Mouse (Mus musculus): ENCODE data around the gene Mpped2. TPM values are rescaled to one million over a fixed set of nuclear protein-coding genes. Genes with fewer than 3 reads are reported as not detected.

The Mpped2 gene
- total and polyA plus RNA-seq, 3 experiments: not detected

DNA sequence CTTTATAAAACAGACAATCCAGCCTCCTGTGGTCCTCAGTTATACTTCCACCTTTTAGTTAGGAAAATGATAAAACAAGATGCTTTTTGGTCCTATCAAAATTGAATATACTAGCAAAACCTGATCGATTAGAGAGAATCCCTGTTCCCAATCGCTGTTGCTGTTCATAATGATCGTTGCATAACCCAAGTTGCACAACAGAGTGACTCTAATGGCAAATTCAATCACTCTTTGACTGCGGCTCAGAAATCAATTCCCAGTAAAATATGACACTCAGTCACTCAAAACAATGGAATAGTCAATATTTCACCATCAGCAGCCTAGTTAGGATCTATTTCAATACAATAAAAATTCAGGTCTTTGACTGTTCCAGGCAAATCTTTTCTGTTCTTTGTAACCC, 39.8 kb upstream of the Mpped2 start:
- H3K4me1 ChIP-seq (ENCODE audit: control insufficient read depth in 1 of 2, insufficient read depth in 2 of 2): no peaks in the 10 kb centered on the region
- H3K27ac ChIP-seq (ENCODE audit: insufficient read depth, low read depth): no peak overlapping the region
- in situ Hi-C loops (cut with MboI; ENCODE audit: low pct_ligation_motif_present, low pct_unique_long_range_greater_than_20kb, low sequenced_read_pairs) (no loop called here), dilution Hi-C loops (cut with MboI; ENCODE audit: extremely low pct_ligation_motif_present, extremely low pct_unique_long_range_greater_than_20kb, low sequenced_read_pairs) (no loop called here)
- no peak overlapping the region for H3K4me3 ChIP-seq (replicated peaks in 1 of 3; ENCODE audit: low read depth in 2 of 3, low read length in 2 of 3, poor library complexity in 1 of 3)
- no peak overlapping the region for H3K4me2 ChIP-seq (ENCODE audit: insufficient read depth, low read depth, poor library complexity, severe bottlenecking)
- no peak overlapping the region for H3K9ac ChIP-seq (ENCODE audit: insufficient read depth, low read depth)
- TF ChIP-seq EP300 (IDR thresholded peaks at IDR 0.05; ENCODE audit: low read length) (no peak), MYC (IDR thresholded peaks at IDR 0.05; ENCODE audit: low read depth, low read length) (no peak), RAD21 (IDR thresholded peaks at IDR 0.05; ENCODE audit: low read depth, low read length) (no peak), TBP (conservative IDR thresholded peaks at IDR 0.05; ENCODE audit: low read depth, low read length) (no peak), PAX5 (IDR thresholded peaks at IDR 0.05; ENCODE audit: low read length) (no peak), RCOR1 (conservative IDR thresholded peaks at IDR 0.05; ENCODE audit: low read depth, low read length) (no peak), ZC3H11A (IDR thresholded peaks at IDR 0.05; ENCODE audit: low read depth, low read length) (no peak), MAX (IDR thresholded peaks at IDR 0.05; ENCODE audit: low read length) (no peak), NRF1 (IDR thresholded peaks at IDR 0.05; ENCODE audit: low read depth, low read length) (no peak), USF2 (conservative IDR thresholded peaks at IDR 0.05; ENCODE audit: low read depth, low read length) (no peak), MAFK (IDR thresholded peaks at IDR 0.05; ENCODE audit: insufficient replicate concordance, low read length) (no peak), CTCF (conservative IDR thresholded peaks at IDR 0.05 in 1 of 2, IDR thresholded peaks at IDR 0.05 in 1 of 2; ENCODE audit: low read depth in 2 of 2, low read length in 2 of 2) (no peak), ELF1 (IDR thresholded peaks at IDR 0.05; ENCODE audit: low read depth, low read length) (no peak), POLR2AphosphoS2 (IDR thresholded peaks at IDR 0.05; ENCODE audit: low read depth, low read length) (no peak), TCF12 (IDR thresholded peaks at IDR 0.05; ENCODE audit: low read depth, low read length) (no peak), HCFC1 (IDR thresholded peaks at IDR 0.05; ENCODE audit: low read depth, low read length) (no peak), SIN3A (IDR thresholded peaks at IDR 0.05; ENCODE audit: low read length) (no peak), BHLHE40 (IDR thresholded peaks at IDR 0.05; ENCODE audit: low read depth, low read length) (no peak), KAT2A (IDR thresholded peaks at IDR 0.05; ENCODE audit: insufficient replicate concordance, low read length) (no peak), CHD1 (IDR thresholded peaks at IDR 0.05; ENCODE audit: low read depth, low read length) (no peak)
- no peaks in the 10 kb centered on the region for H3K27me3 ChIP-seq (replicated peaks)
- peaks cover 62% of the 10 kb centered on the region for H3K9me3 ChIP-seq (replicated peaks; ENCODE audit: low read length)
- DNase-seq (ENCODE audit: extremely low read depth): no peak
- H3K36me3 ChIP-seq (replicated peaks in 1 of 2; ENCODE audit: control insufficient read depth in 1 of 2, insufficient read depth in 1 of 2, low read length in 1 of 2): no peaks in the 10 kb centered on the region
- H3K79me2 ChIP-seq (replicated peaks; ENCODE audit: control insufficient read depth, extremely low read depth, insufficient read depth, poor library complexity, severe bottlenecking): no peaks in the 10 kb centered on the region

DNA sequence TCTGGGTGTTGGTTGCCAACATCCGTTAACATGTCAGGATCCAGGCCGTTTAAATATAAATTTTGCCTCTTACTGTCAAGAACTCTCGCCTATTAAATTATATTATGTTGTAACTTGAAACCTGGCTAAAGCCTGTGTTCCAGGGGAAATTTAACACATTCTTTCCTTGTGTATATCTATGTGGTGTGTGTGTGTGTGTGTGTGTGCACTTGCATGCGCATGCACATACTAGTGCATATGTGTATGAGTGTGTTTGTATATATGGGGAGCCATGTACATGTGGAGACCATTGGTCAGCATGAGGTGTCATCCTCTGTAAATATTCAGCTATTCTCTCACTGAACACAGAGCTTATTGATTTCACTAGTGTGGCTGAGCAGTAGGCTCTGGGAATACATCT, 37.8 kb upstream of the Mpped2 start:
- H3K4me1 ChIP-seq (ENCODE audit: control insufficient read depth in 1 of 2, insufficient read depth in 2 of 2): no peaks in the 10 kb centered on the region
- H3K9ac ChIP-seq (ENCODE audit: insufficient read depth, low read depth): no peak overlapping the region
- H3K79me2 ChIP-seq (replicated peaks; ENCODE audit: control insufficient read depth, extremely low read depth, insufficient read depth, poor library complexity, severe bottlenecking): no peaks in the 10 kb centered on the region
- no peak overlapping the region for H3K4me3 ChIP-seq (replicated peaks in 1 of 3; ENCODE audit: low read depth in 2 of 3, low read length in 2 of 3, poor library complexity in 1 of 3)
- in situ Hi-C loops (cut with MboI; ENCODE audit: low pct_ligation_motif_present, low pct_unique_long_range_greater_than_20kb, low sequenced_read_pairs) (no loop called here), dilution Hi-C loops (cut with MboI; ENCODE audit: extremely low pct_ligation_motif_present, extremely low pct_unique_long_range_greater_than_20kb, low sequenced_read_pairs) (no loop called here)
- no peak overlapping the region for H3K27ac ChIP-seq (ENCODE audit: insufficient read depth, low read depth)
- peaks cover 57% of the 10 kb centered on the region for H3K9me3 ChIP-seq (replicated peaks; ENCODE audit: low read length)
- TF ChIP-seq NRF1 (IDR thresholded peaks at IDR 0.05; ENCODE audit: low read depth, low read length) (no peak), IRF4 (IDR thresholded peaks at IDR 0.05; ENCODE audit: low read depth, low read length) (no peak), ETS1 (conservative IDR thresholded peaks at IDR 0.05; ENCODE audit: low read depth, low read length) (no peak), RAD21 (IDR thresholded peaks at IDR 0.05; ENCODE audit: low read depth, low read length) (no peak), PAX5 (IDR thresholded peaks at IDR 0.05; ENCODE audit: low read length) (no peak), ZKSCAN1 (IDR thresholded peaks at IDR 0.05; ENCODE audit: borderline replicate concordance, low read depth, low read length) (no peak), RCOR1 (conservative IDR thresholded peaks at IDR 0.05; ENCODE audit: low read depth, low read length) (no peak)
- DNase-seq (ENCODE audit: extremely low read depth): no peak
- no peaks in the 10 kb centered on the region for H3K36me3 ChIP-seq (replicated peaks in 1 of 2; ENCODE audit: control insufficient read depth in 1 of 2, insufficient read depth in 1 of 2, low read length in 1 of 2)
- no peak overlapping the region for H3K4me2 ChIP-seq (ENCODE audit: insufficient read depth, low read depth, poor library complexity, severe bottlenecking)
- no peaks in the 10 kb centered on the region for H3K27me3 ChIP-seq (replicated peaks)

Measured in CH12.LX (cell line).